Comparison of ENCODE assay signal across 10 mouse cellular contexts in genomic region chr7:28803756-28804155, GRCm38 (mm10). TPM values are rescaled to one million over a fixed set of nuclear protein-coding genes. Genes with fewer than 3 reads are reported as not detected.
DNase-seq lines count a peak whose midpoint lies in the region; ATAC-seq lines count a peak whose summit lies in the region.
"Had no signal": no experiment of that assay in that cellular context is flagged by ENCODE, and none has a peak within 500 bp of the region (broad histone marks: within the 10 kb centered on the region; RNA-seq: fewer than 3 reads in every experiment).

No protein-coding gene starts in this region.

- H3K4me1 ChIP-seq in heart, embryonic 12.5 days (replicated peaks) = peaks cover 40% of the 10 kb centered on the region
- peaks cover 53% of the 10 kb centered on the region for H3K4me1 ChIP-seq in lung, embryonic 15.5 days
- peaks cover 36% of the 10 kb centered on the region for H3K4me1 ChIP-seq in intestine, embryonic 14.5 days (replicated peaks; ENCODE audit: control insufficient read depth, insufficient read depth, low read length)

- H3K9me3 ChIP-seq in heart, embryonic 12.5 days (replicated peaks) = no peaks in the 10 kb centered on the region
- H3K9me3 ChIP-seq in lung, embryonic 15.5 days = no peaks in the 10 kb centered on the region
- H3K9me3 ChIP-seq in intestine, embryonic 14.5 days (ENCODE audit: control insufficient read depth, low read length) = no peaks in the 10 kb centered on the region

- ATAC-seq in heart, embryonic 12.5 days (ENCODE audit: insufficient number of reproducible peaks, low FRiP score) = no peak
- ATAC-seq in lung, embryonic 15.5 days (ENCODE audit: borderline replicate concordance, extremely low read depth, low FRiP score, low TSS enrichment) = no peak
- 0 out of 2 replicates have a peak, but pooled peaks have one; percentile 12 for ATAC-seq in intestine, embryonic 14.5 days (replicated peaks; ENCODE audit: low FRiP score, low TSS enrichment, low read depth)
- ATAC-seq in megakaryocyte-erythroid progenitor cell, adult 5-6 weeks (replicated peaks; ENCODE audit: low FRiP score, low TSS enrichment, poor library complexity, severe bottlenecking) = peak; percentile 32; the same call in 1 of the 2 replicates
- no peak for ATAC-seq in cerebellum, adult (ENCODE audit: insufficient number of reproducible peaks, low FRiP score, low TSS enrichment)
- ATAC-seq: activated CD4-positive, CD25-positive, alpha-beta regulatory T cell, adult 4 months had no signal

- DNase-seq in heart, postnatal 10 days = no peak
- no peak for DNase-seq in lung, postnatal 25 days (ENCODE audit: low spot score)
- no peak for DNase-seq in intestine, embryonic 14.5 days (ENCODE audit: low spot score)
- DNase-seq in right cerebral cortex, postnatal 10 days (ENCODE audit: low spot score in 2 of 2) = no peak
- DNase-seq: cerebellum, adult 11 months had no signal

- intact Hi-C loops in heart, postnatal 10 days (cut with DNase I) = no loop called here

- peak overlapping the region; percentile 87 for H3K27ac ChIP-seq in heart, embryonic 12.5 days (ENCODE audit: poor library complexity, severe bottlenecking)
- H3K27ac ChIP-seq in lung, embryonic 15.5 days = peak overlapping the region; percentile 97
- H3K27ac ChIP-seq in intestine, embryonic 14.5 days (ENCODE audit: low read depth) = peak overlapping the region; percentile 90

- no peak overlapping the region for H3K4me3 ChIP-seq in heart, embryonic 12.5 days
- H3K4me3 ChIP-seq in lung, embryonic 15.5 days = no peak overlapping the region
- no peak overlapping the region for H3K4me3 ChIP-seq in intestine, embryonic 14.5 days (ENCODE audit: low read depth, low read length)

- no peaks in the 10 kb centered on the region for H3K36me3 ChIP-seq in heart, embryonic 12.5 days
- H3K36me3 ChIP-seq in lung, embryonic 15.5 days = no peaks in the 10 kb centered on the region
- H3K36me3 ChIP-seq in intestine, embryonic 14.5 days (ENCODE audit: control insufficient read depth, insufficient read depth, low read length) = no peaks in the 10 kb centered on the region

- no peaks in the 10 kb centered on the region for H3K27me3 ChIP-seq in heart, embryonic 12.5 days (replicated peaks)
- no peaks in the 10 kb centered on the region for H3K27me3 ChIP-seq in lung, embryonic 15.5 days
- no peaks in the 10 kb centered on the region for H3K27me3 ChIP-seq in intestine, embryonic 14.5 days (replicated peaks; ENCODE audit: control insufficient read depth, insufficient read depth, low read length)

- no peak overlapping the region for H3K4me2 ChIP-seq in heart, embryonic 12.5 days
- peak overlapping the region; percentile 39; the same call in 1 of the 2 replicates for H3K4me2 ChIP-seq in lung, embryonic 15.5 days
- H3K4me2 ChIP-seq in intestine, embryonic 14.5 days (ENCODE audit: low read length) = peak overlapping the region; percentile 23; the same call in 1 of the 2 replicates

- WGBS in heart, embryonic 12.5 days = 42% methylated on average over 4 of the region's 4 CpGs
- 28% methylated on average over 4 of the region's 4 CpGs for WGBS in lung, embryonic 15.5 days
- WGBS in intestine, embryonic 14.5 days = 26% methylated on average over 4 of the region's 4 CpGs

- no peak overlapping the region for H3K9ac ChIP-seq in heart, embryonic 12.5 days
- no peak overlapping the region for H3K9ac ChIP-seq in lung, embryonic 15.5 days
- no peak overlapping the region for H3K9ac ChIP-seq in intestine, embryonic 14.5 days (ENCODE audit: low read length)

RNA-seq across cellular contexts. Expression of gene Hnrnpl, which starts 4.6 kb away (rescaled TPM):
- 218 and 232 TPM in 2 replicates for polyA plus RNA-seq in heart, embryonic 12.5 days (2016; fragmentation: Nextera tagmentation; extraction: Ambion mirVana)
- total RNA-seq in heart, postnatal 10 days (2021) = 100 to 1,000 TPM; 423 to 428 TPM
- polyA plus RNA-seq in lung, embryonic 15.5 days (2015; fragmentation: Nextera tagmentation; extraction: Ambion mirVana) = 254 and 264 TPM in 2 replicates
- 232 and 241 TPM in 2 replicates for polyA plus RNA-seq in intestine, embryonic 14.5 days (2014; fragmentation: Nextera tagmentation; extraction: Ambion mirVana)
- 437 and 487 TPM in 2 replicates for total RNA-seq in megakaryocyte-erythroid progenitor cell, adult 5-6 weeks (2014; fragmentation: Nextera tagmentation)
- total RNA-seq in megakaryocyte-erythroid progenitor cell, adult 5-6 weeks (2017) = 350 and 619 TPM in 2 replicates

RNA-seq across cellular contexts. Expression of gene Rinl, which starts 15.0 kb away (rescaled TPM):
- 2.7 and 2.8 TPM in 2 replicates for polyA plus RNA-seq in heart, embryonic 12.5 days (2016; fragmentation: Nextera tagmentation; extraction: Ambion mirVana)
- 1 to 10 TPM; 2.1 to 2.2 TPM for total RNA-seq in heart, postnatal 10 days (2021)
- 7.1 and 8.8 TPM in 2 replicates for polyA plus RNA-seq in lung, embryonic 15.5 days (2015; fragmentation: Nextera tagmentation; extraction: Ambion mirVana)
- polyA plus RNA-seq in intestine, embryonic 14.5 days (2014; fragmentation: Nextera tagmentation; extraction: Ambion mirVana) = 3.5 and 4.3 TPM in 2 replicates
- total RNA-seq in megakaryocyte-erythroid progenitor cell, adult 5-6 weeks (2014; fragmentation: Nextera tagmentation) = 21.5 and 26.4 TPM in 2 replicates
- total RNA-seq in megakaryocyte-erythroid progenitor cell, adult 5-6 weeks (2017) = 17.9 and 24.5 TPM in 2 replicates

RNA-seq across cellular contexts. Expression of gene Ech1, which starts 21.3 kb away (rescaled TPM):
- 137 and 142 TPM in 2 replicates for polyA plus RNA-seq in heart, embryonic 12.5 days (2016; fragmentation: Nextera tagmentation; extraction: Ambion mirVana)
- 1,000 to 10,000 TPM; 1,137 to 1,217 TPM for total RNA-seq in heart, postnatal 10 days (2021)
- polyA plus RNA-seq in lung, embryonic 15.5 days (2015; fragmentation: Nextera tagmentation; extraction: Ambion mirVana) = 154 and 162 TPM in 2 replicates
- polyA plus RNA-seq in intestine, embryonic 14.5 days (2014; fragmentation: Nextera tagmentation; extraction: Ambion mirVana) = 188 and 194 TPM in 2 replicates
- 119 and 130 TPM in 2 replicates for total RNA-seq in megakaryocyte-erythroid progenitor cell, adult 5-6 weeks (2014; fragmentation: Nextera tagmentation)
- total RNA-seq in megakaryocyte-erythroid progenitor cell, adult 5-6 weeks (2017) = 85.5 and 95.0 TPM in 2 replicates

RNA-seq across cellular contexts. Expression of gene Lgals4, which starts 29.9 kb away (rescaled TPM):
- polyA plus RNA-seq in heart, embryonic 12.5 days (2016; fragmentation: Nextera tagmentation; extraction: Ambion mirVana) = 4.2 and 4.4 TPM in 2 replicates
- 10 to 100 TPM; 35.0 to 35.8 TPM for total RNA-seq in heart, postnatal 10 days (2021)
- 6.7 and 9.2 TPM in 2 replicates for polyA plus RNA-seq in lung, embryonic 15.5 days (2015; fragmentation: Nextera tagmentation; extraction: Ambion mirVana)
- 604 and 737 TPM in 2 replicates for polyA plus RNA-seq in intestine, embryonic 14.5 days (2014; fragmentation: Nextera tagmentation; extraction: Ambion mirVana)
- 8.7 and 23.2 TPM in 2 replicates for total RNA-seq in megakaryocyte-erythroid progenitor cell, adult 5-6 weeks (2014; fragmentation: Nextera tagmentation)
- 2.6 and 3.8 TPM in 2 replicates for total RNA-seq in megakaryocyte-erythroid progenitor cell, adult 5-6 weeks (2017)

RNA-seq across cellular contexts. Expression of gene Nfkbib, which starts 36.4 kb away (rescaled TPM):
- 30.0 and 32.1 TPM in 2 replicates for polyA plus RNA-seq in heart, embryonic 12.5 days (2016; fragmentation: Nextera tagmentation; extraction: Ambion mirVana)
- 10 to 100 TPM; 15.4 to 16.1 TPM for total RNA-seq in heart, postnatal 10 days (2021)
- polyA plus RNA-seq in lung, embryonic 15.5 days (2015; fragmentation: Nextera tagmentation; extraction: Ambion mirVana) = 36.9 and 38.7 TPM in 2 replicates
- 38.7 and 41.8 TPM in 2 replicates for polyA plus RNA-seq in intestine, embryonic 14.5 days (2014; fragmentation: Nextera tagmentation; extraction: Ambion mirVana)
- 34.3 and 39.7 TPM in 2 replicates for total RNA-seq in megakaryocyte-erythroid progenitor cell, adult 5-6 weeks (2014; fragmentation: Nextera tagmentation)
- total RNA-seq in megakaryocyte-erythroid progenitor cell, adult 5-6 weeks (2017) = 10.3 and 12.8 TPM in 2 replicates

Comparison
In these comparisons a context has a peak if more than half of its experiments do, and no peak if none do; other contexts are left out.
1. ATAC-seq: peak in intestine, embryonic 14.5 days (single experiment) and megakaryocyte-erythroid progenitor cell, adult 5-6 weeks (single experiment); none in heart, embryonic 12.5 days (single experiment), lung, embryonic 15.5 days (single experiment) and cerebellum, adult (single experiment).
2. Peak in every context shown above with its lines, with median percentiles within 50 percentile points of each other: H3K27ac ChIP-seq.